Mouse (Mus musculus) kidney, adult 2 months (tissue): ENCODE measurements around the gene Tmem151a.

Experiments used
- CTCF ChIP-seq: fragments of 200-500 bp; conservative IDR thresholded peaks from 2 replicates; pipeline ENCODE4 v1.5.1; 2011; ENCODE audit warnings: low read depth, mild to moderate bottlenecking, control low read depth, low read length, moderate library complexity, mixed read lengths; ENCODE audit not compliant: insufficient read depth, insufficient read length
- POLR2A ChIP-seq: fragments of 200-500 bp; IDR thresholded peaks from one replicate; pipeline ENCODE4 v1.6.1; 2011; ENCODE audit warnings: low read depth, low read length, control low read depth

- no peak for TF ChIP-seq CTCF
- TF ChIP-seq POLR2A, result no peak
Measured at GRCm38 (mm10) chr19:5051031-5051430, 34.3 kb downstream of the Tmem151a start.
